Mouse (Mus musculus) cerebellum, adult 2 months (tissue): Measurements from ENCODE around the gene Ciart.
"Not testable (repeated sequence)": the region's sequence is repeated elsewhere in the genome, so short reads cannot be mapped to it uniquely, and the experiment has no call there.

Experiments used
- CTCF ChIP-seq: fragments of 200-500 bp; IDR thresholded peaks from 2 replicates; pipeline ENCODE4 v1.5.1; 2011; ENCODE audit warnings: low read depth, mild to moderate bottlenecking, control low read depth, low read length, moderate library complexity, borderline replicate concordance; ENCODE audit not compliant: insufficient read depth
- POLR2A ChIP-seq: fragments of 200-500 bp; IDR thresholded peaks from 2 replicates; pipeline ENCODE4 v1.6.1; 2011; ENCODE audit warnings: low read length, control low read depth, borderline replicate concordance; ENCODE audit not compliant: insufficient read depth

DNA sequence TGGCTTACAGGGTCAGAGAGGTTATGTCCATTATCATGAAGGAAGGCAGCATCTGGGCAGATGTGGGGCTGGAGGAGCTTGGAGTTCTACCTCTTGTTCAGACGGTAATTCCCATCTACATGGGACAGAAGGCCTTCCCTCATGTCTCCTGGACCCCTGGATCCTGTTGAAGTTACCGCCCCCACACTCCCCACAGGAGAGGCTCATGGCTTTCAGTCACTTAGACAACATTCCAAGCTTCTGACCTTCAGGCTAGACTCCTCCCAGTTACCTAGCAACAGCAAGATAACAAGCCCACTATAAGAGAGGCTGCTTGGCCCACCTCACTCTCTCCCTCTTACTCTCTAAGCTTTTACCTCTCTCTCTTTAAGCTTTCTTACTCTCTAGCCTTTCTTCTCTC lies 38.5 kb upstream of the Ciart start:
- TF ChIP-seq CTCF, POLR2A: not testable (repeated sequence)
